Mouse (Mus musculus) myocyte (in vitro differentiated cells): Measurements from ENCODE around the gene Myt1l.

ENCODE experiments used
- CEBPB ChIP-seq: IDR thresholded peaks from 2 replicates; pipeline ENCODE4 v1.6.1; 2011; ENCODE audit warnings: mild to moderate bottlenecking, moderate library complexity; ENCODE audit not compliant: poor library complexity, insufficient read depth, severe bottlenecking
- E2F4 ChIP-seq: IDR thresholded peaks from one replicate; pipeline ENCODE4 v1.6.1; 2011; ENCODE audit warnings: mild to moderate bottlenecking, control low read depth, moderate library complexity; ENCODE audit not compliant: insufficient read depth
- MAX ChIP-seq: IDR thresholded peaks from one replicate; pipeline ENCODE4 v1.6.1; 2011; ENCODE audit warnings: low read depth, mild to moderate bottlenecking, control low read depth
- MYOD1 ChIP-seq, 3 experiments: IDR thresholded peaks; one replicate each; pipeline ENCODE4 v1.6.1; 2011; ENCODE audit warnings: control low read depth in 2 of 3, low read depth in 2 of 3, mild to moderate bottlenecking in 2 of 3, moderate library complexity in 1 of 3; ENCODE audit not compliant: insufficient read length in 2 of 3, control insufficient read depth in 1 of 3
- MYOG ChIP-seq, 3 experiments: IDR thresholded peaks; one replicate each; pipeline ENCODE4 v1.6.1; 2011; ENCODE audit warnings: control low read depth in 2 of 3, low read depth in 2 of 3, mild to moderate bottlenecking in 2 of 3; ENCODE audit not compliant: insufficient read length in 2 of 3, control insufficient read depth in 1 of 3, insufficient read depth in 1 of 3
- POLR2A ChIP-seq: IDR thresholded peaks from one replicate; pipeline ENCODE4 v1.6.1; 2011; ENCODE audit warnings: low read depth, mild to moderate bottlenecking, control low read depth, moderate library complexity; ENCODE audit not compliant: insufficient read length
- POLR2AphosphoS2 ChIP-seq: IDR thresholded peaks from one replicate; pipeline ENCODE4 v1.6.1; 2011; ENCODE audit warnings: low read depth, control low read depth; ENCODE audit not compliant: insufficient read length
- REST ChIP-seq: IDR thresholded peaks from one replicate; pipeline ENCODE4 v1.6.1; 2011; ENCODE audit warnings: mild to moderate bottlenecking, control low read depth, moderate library complexity; ENCODE audit not compliant: insufficient read depth, insufficient read length
- SRF ChIP-seq: IDR thresholded peaks from one replicate; pipeline ENCODE4 v1.6.1; 2011; ENCODE audit warnings: low read depth; ENCODE audit not compliant: control insufficient read depth, insufficient read length
- TCF12 ChIP-seq: IDR thresholded peaks from one replicate; pipeline ENCODE4 v1.6.1; 2011; ENCODE audit warnings: mild to moderate bottlenecking, control low read depth; ENCODE audit not compliant: poor library complexity, insufficient read depth, severe bottlenecking
- TCF3 ChIP-seq: IDR thresholded peaks from one replicate; pipeline ENCODE4 v1.6.1; 2011; ENCODE audit warnings: low read depth, control low read depth; ENCODE audit not compliant: insufficient read length
- USF1 ChIP-seq: IDR thresholded peaks from one replicate; pipeline ENCODE4 v1.6.1; 2011; ENCODE audit warnings: low read depth, mild to moderate bottlenecking, control low read depth, moderate library complexity

GRCm38 (mm10) chr12:29934120-29934581, 406.0 kb downstream of the Myt1l start:
- no peak for TF ChIP-seq CEBPB
- no peak for TF ChIP-seq TCF12
- TF ChIP-seq E2F4, result no peak
- TF ChIP-seq MAX, result no peak
- no peak for TF ChIP-seq POLR2A
- no peak for TF ChIP-seq POLR2AphosphoS2
- no peak for TF ChIP-seq SRF
- no peak for TF ChIP-seq USF1
- no peak for TF ChIP-seq MYOD1 (IDR thresholded peaks at IDR 0.05; ENCODE audit: control insufficient read depth in 1 of 3, insufficient read length in 2 of 3, low read depth in 2 of 3)
- no peak for TF ChIP-seq MYOG (IDR thresholded peaks at IDR 0.05; ENCODE audit: control insufficient read depth in 1 of 3, insufficient read depth in 1 of 3, insufficient read length in 2 of 3, low read depth in 2 of 3)
- TF ChIP-seq REST, result no peak
- no peak for TF ChIP-seq TCF3
